Mouse (Mus musculus) embryonic facial prominence, embryonic 15.5 days (tissue): Measurements from ENCODE around the gene Foxd3. TPM values are rescaled to one million over a fixed set of nuclear protein-coding genes. Genes with fewer than 3 reads are reported as not detected.

Experiments
- ATAC-seq: fragments of 200-750 bp; cut with Nextera tagmentation; 2 replicates; pipeline ENCODE4 v1.8.0; 2017; ENCODE audit warnings: low read depth, moderate TSS enrichment; ENCODE audit not compliant: insufficient number of reproducible peaks, low FRiP score, low TSS enrichment
- H3K27ac ChIP-seq: fragments of 300-500 bp; sonication (generic); replicated peaks from 2 replicates; pipeline ENCODE4 v1.5.1; 2015; ENCODE audit warnings: mild to moderate bottlenecking, inconsistent platforms
- H3K27me3 ChIP-seq: fragments of 300-500 bp; sonication (generic); 2 replicates; pipeline ENCODE4 v1.6.1; 2015; ENCODE audit warnings: inconsistent platforms
- H3K36me3 ChIP-seq: fragments of 300-500 bp; sonication (generic); 2 replicates; pipeline ENCODE4 v1.6.1; 2015; ENCODE audit warnings: mild to moderate bottlenecking, inconsistent platforms
- H3K4me1 ChIP-seq: fragments of 300-500 bp; sonication (generic); 2 replicates; pipeline ENCODE4 v1.6.1; 2015; ENCODE audit warnings: inconsistent platforms
- H3K4me2 ChIP-seq: fragments of 300-500 bp; sonication (generic); replicated peaks from 2 replicates; pipeline ENCODE4 v1.6.1; 2015; ENCODE audit warnings: mild to moderate bottlenecking, inconsistent platforms
- H3K4me3 ChIP-seq: fragments of 300-500 bp; sonication (generic); replicated peaks from 2 replicates; pipeline ENCODE4 v1.5.1; 2015; ENCODE audit warnings: mild to moderate bottlenecking, inconsistent platforms
- H3K9ac ChIP-seq: fragments of 300-500 bp; sonication (generic); 2 replicates; pipeline ENCODE4 v1.6.1; 2015; ENCODE audit warnings: inconsistent platforms
- H3K9me3 ChIP-seq: fragments of 300-500 bp; sonication (generic); replicated peaks from 2 replicates; pipeline ENCODE4 v1.6.1; 2016; ENCODE audit warnings: inconsistent platforms
- WGBS: fragments of 180-500 bp; shearing (Covaris S2); methylation state at CpG from one replicate; pipeline ENCODE4 v1.1.7; 2015; 5-methylcytosine and 5-hydroxymethylcytosine counted together
- polyA plus RNA-seq: library from polyadenylated mRNA; unstranded; fragments of >200 nt; fragmentation: Nextera tagmentation; extraction: Ambion mirVana; gene quantifications from 2 replicates; pipeline ENCODE4 v1.2.1, GENCODE M21; 2015

Gene Foxd3
- polyA plus RNA-seq, 1 experiment from 2014 or later = 1.8 TPM

DNA sequence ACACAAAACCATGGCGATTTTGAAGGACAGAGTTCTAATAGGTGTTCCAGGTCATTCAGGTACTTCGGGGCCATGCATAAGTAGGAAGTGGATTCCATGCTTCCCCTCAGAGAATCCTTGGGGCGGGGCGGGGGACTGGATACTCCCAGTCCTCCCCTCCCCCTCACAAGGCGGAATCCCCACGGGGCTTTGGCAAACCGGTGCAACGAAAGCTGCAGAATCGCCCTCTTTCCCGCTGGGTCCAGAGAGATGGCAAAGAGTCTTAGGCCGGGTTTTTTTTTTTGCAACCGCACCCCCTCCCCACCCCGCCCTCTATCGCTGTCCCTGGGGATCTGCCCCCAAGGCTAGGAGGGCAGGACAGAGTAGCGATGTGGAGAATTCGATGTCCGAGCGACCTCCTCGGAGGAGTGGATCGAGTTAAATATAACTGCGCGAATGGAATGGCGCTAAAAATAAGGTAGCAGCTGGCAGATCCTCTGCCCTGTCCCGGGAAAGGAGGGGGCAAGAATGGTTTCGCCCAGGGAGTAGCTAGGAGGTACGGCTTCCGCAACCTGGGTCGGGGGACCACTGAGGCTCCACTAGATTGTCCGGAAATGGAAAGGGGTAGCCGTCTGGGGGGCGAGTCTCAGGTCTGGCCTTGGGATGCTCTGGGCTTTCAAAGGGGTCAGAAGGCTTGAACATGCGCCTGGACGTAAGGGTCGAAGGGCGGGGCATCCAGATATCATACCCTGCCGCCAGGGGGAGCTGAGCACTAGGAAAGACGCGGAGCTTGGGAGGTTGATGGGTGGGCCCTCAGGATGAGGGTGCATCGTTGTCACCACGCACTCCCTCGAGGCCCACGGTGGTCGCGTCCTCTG, 5.8 kb upstream of the Foxd3 start:
- WGBS = 2% methylated on average over 44 of the region's 44 CpGs
- no peaks in the 10 kb centered on the region for H3K36me3 ChIP-seq
- H3K4me3 ChIP-seq = no peak overlapping the region; the same call in 1 of the 2 replicates
- H3K4me1 ChIP-seq = peaks cover 17% of the 10 kb centered on the region
- ATAC-seq = no peak; the same call in 1 of the 2 replicates
- no peak overlapping the region for H3K27ac ChIP-seq
- H3K9me3 ChIP-seq = no peaks in the 10 kb centered on the region
- peak overlapping the region; percentile 43; the same call in 1 of the 2 replicates for H3K4me2 ChIP-seq
- peaks cover 84% of the 10 kb centered on the region for H3K27me3 ChIP-seq
- no peak overlapping the region for H3K9ac ChIP-seq

DNA sequence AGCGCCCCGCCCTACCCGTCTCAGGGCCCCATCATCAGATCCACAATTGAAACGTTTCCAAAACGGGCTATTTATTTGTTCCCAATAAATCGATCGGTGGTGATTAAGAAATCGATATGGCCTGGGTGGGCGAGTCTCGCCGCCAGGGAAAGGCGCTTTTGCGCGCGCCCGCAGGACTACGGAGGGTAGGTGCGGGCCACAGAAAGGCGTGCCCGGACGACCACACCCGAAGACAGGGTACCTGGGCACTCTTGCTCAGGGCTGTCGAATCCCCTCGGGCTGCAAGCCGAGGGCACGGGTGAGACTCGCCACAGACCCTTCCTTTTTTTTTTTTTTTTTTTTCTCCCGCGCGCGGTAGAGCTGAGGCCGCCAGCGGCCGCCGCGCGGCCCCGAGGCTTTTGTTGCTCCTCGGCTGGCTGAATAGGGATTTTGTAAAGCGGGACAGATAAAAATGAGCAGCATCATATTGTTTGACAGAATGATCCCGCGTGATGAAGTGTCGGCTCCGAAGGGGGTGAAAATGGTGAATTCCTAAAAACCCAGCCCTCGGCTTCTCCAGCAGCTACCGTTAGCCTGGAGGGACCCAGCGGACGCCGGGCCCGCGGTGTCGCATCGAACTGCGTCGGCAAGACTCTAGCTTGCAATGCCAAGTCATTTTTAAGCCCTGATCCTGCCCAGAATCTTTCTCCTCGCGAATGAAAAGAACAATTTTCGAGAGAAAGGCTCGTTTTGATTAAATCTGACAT, 5.0 kb upstream of the Foxd3 start:
- H3K27me3 ChIP-seq = peaks cover 93% of the 10 kb centered on the region
- peak overlapping the region; percentile 43 for H3K4me2 ChIP-seq
- no peak overlapping the region for H3K27ac ChIP-seq
- WGBS = 2% methylated on average over 57 of the region's 59 CpGs
- no peaks in the 10 kb centered on the region for H3K36me3 ChIP-seq
- peak overlapping the region; percentile 27 for H3K4me3 ChIP-seq
- ATAC-seq = no peak
- peaks cover 22% of the 10 kb centered on the region for H3K4me1 ChIP-seq
- H3K9me3 ChIP-seq = no peaks in the 10 kb centered on the region
- no peak overlapping the region for H3K9ac ChIP-seq

DNA sequence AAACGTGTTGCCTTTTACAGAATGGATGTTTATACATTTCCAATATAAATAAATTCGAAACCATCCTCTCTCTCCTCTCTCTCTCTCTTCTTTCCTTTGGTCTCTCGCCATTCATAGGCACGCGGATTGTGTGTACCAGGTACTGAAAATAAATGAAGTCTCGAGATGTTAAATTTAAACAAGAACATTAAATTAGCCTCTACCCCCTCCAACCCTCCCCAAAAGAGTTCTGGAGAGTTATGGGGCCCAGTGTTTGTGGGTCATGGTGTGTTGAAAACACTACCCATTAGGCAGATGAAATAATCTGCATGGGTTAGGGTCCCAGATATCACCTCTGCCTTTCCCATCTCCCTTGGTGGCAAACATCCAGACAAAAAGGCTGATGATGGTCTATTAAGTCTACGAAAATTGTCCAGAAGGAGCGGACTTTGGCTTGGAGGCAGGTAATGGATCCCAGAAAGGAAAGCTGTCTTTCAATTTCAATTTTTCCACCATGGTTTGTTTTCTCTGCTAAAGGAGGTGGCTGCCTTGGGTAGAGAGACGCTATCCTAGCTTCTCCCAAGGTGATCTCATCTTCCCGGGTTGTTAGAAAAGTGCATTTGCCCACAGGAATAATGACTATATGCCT, 4.2 kb upstream of the Foxd3 start:
- Histone ChIP-seq H3K4me2 (no peak overlapping the region), H3K9ac (no peak overlapping the region), H3K4me3 (no peak overlapping the region), H3K36me3 (no peaks in the 10 kb centered on the region), H3K27ac (no peak overlapping the region), H3K4me1 (peaks cover 30% of the 10 kb centered on the region), H3K9me3 (no peaks in the 10 kb centered on the region), H3K27me3 (peaks cover 93% of the 10 kb centered on the region)
- no peak for ATAC-seq
- 13% methylated on average over 10 of the region's 10 CpGs for WGBS

DNA sequence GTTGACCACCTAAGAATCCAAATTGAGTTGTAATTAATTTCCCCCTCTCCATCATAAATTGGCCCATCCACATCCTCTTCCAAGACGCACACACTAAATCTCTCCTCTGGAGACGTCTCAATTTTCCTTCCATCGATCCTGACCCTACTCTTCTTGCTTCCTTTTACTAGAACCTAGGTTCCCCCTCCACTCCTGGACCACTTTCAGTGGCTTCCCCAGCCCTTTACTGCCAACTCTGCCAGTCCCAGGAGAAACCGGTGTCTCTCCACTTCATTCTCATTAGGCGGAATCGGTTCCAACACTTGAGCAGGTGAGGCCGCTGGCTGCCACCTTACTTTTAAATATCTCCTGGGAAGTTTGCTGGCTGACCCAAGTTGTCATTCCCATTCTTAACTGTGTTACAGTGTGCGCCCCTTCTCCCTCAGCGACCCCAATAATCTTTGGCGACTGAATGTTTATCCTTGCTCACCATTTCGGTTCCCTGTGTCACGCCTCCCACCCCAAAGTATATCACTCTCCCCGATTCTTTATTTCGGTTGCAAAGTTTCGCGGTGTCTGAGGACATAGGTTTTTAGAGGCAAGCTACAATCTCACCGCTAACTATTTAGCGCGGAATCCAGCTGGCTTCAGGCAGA, 3.4 kb upstream of the Foxd3 start:
- Histone ChIP-seq H3K4me3 (no peak overlapping the region), H3K4me2 (no peak overlapping the region), H3K27me3 (peaks cover 97% of the 10 kb centered on the region), H3K36me3 (no peaks in the 10 kb centered on the region), H3K4me1 (peaks cover 38% of the 10 kb centered on the region), H3K27ac (no peak overlapping the region), H3K9me3 (no peaks in the 10 kb centered on the region), H3K9ac (no peak overlapping the region)
- ATAC-seq = no peak
- 2% methylated on average over 19 of the region's 19 CpGs for WGBS

DNA sequence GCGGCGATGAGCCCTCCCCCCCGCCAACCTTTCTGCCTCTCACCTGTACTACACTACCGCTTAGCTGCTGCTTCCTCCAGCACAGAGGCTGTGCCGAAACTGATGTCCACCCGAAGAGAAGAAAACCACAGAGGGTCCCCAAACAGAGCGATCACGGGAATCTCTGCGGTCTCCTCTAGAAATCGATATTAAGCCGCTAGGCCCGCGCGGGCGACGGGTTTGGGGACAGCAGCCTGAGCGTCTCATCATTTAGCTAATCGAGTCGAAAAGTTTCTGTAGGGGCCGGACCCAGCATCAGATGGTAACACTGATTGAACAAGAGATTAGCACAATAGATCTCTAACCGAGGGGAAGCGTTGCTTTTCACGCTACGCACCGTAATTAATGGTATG, 2.9 kb upstream of the Foxd3 start:
- no peak overlapping the region for H3K27ac ChIP-seq
- H3K27me3 ChIP-seq = peaks cover 98% of the 10 kb centered on the region
- peaks cover 42% of the 10 kb centered on the region for H3K4me1 ChIP-seq
- H3K4me3 ChIP-seq = no peak overlapping the region; the same call in 1 of the 2 replicates
- 1% methylated on average over 25 of the region's 25 CpGs for WGBS
- no peaks in the 10 kb centered on the region for H3K9me3 ChIP-seq
- no peak overlapping the region for H3K9ac ChIP-seq
- no peak for ATAC-seq
- H3K4me2 ChIP-seq = no peak overlapping the region
- H3K36me3 ChIP-seq = no peaks in the 10 kb centered on the region

DNA sequence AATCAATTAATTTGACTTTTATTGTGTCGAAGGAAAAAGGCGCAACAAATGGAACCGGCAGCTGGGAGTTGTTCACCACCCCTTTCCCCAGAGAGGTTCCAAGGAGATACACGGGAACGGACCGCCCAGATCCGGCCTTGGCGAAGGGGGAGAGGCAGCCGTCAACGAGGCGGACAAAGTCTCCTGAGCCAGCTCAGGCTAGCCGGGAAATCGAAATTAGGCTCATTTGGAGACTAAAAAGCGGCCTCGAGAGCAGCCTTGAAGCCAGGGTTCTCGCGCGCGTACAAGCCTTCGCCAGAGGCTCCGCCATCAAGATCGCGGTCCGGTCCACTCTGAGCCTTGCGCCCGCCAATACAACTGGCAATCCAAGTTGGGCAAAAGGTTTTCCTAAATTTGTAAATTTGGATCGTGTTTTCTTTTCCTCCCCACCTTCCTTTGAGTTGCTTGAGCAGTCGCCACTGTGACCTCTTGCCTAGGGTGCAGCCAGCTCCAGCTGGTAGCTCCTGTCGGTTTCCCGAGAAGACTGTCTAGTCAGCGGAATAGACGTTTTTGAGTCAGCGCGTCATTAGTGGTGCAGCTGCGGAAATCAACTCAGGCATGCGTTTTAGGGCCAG, 2.4 kb upstream of the Foxd3 start:
- H3K27ac ChIP-seq = no peak overlapping the region
- H3K9me3 ChIP-seq = no peaks in the 10 kb centered on the region
- H3K9ac ChIP-seq = no peak overlapping the region
- peak overlapping the region; percentile 24; the same call in 1 of the 2 replicates for H3K4me2 ChIP-seq
- ATAC-seq = no peak
- H3K4me1 ChIP-seq = peaks cover 42% of the 10 kb centered on the region
- no peaks in the 10 kb centered on the region for H3K36me3 ChIP-seq
- peak overlapping the region; percentile 5 for H3K4me3 ChIP-seq
- 1% methylated on average over 36 of the region's 36 CpGs for WGBS
- H3K27me3 ChIP-seq = peaks cover 95% of the 10 kb centered on the region

DNA sequence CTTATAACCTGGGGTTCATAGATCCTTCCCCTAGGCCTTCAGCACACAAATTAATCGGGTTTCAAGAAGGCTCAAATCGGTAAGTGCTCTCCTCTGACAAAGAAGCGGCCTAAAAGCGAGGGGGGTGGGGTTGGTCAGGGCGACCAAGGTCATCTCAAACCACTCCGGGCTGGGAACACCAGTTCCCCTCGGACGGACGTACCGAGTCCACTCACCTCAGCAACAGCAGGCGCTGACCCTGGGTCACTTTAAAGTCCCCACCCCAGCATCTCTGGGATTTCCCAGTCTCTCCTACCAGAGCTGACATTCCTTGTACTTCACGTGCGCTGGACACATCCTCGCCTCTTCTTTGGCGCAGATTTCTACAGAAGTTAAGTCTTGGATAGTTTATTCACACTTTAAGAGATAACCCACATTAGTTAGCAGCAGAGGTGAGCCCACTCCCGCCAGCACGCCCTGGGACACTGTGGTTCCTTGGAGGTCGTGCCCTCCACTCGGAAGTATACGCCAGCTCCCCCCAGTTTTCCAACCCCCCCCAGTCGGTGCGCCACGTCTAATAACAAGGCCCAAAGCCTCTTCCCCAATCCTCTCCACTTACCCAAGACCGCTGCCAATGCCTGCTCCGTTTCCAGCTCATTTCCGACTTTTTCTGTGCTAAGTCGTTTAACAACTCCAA, 1.3 kb upstream of the Foxd3 start:
- Histone ChIP-seq H3K4me2 (no peak overlapping the region), H3K9me3 (no peaks in the 10 kb centered on the region), H3K4me3 (no peak overlapping the region), H3K9ac (no peak overlapping the region), H3K27me3 (peaks cover 94% of the 10 kb centered on the region), H3K36me3 (no peaks in the 10 kb centered on the region), H3K4me1 (peaks cover 42% of the 10 kb centered on the region), H3K27ac (no peak overlapping the region)
- ATAC-seq = no peak
- 2% methylated on average over 27 of the region's 27 CpGs for WGBS

DNA sequence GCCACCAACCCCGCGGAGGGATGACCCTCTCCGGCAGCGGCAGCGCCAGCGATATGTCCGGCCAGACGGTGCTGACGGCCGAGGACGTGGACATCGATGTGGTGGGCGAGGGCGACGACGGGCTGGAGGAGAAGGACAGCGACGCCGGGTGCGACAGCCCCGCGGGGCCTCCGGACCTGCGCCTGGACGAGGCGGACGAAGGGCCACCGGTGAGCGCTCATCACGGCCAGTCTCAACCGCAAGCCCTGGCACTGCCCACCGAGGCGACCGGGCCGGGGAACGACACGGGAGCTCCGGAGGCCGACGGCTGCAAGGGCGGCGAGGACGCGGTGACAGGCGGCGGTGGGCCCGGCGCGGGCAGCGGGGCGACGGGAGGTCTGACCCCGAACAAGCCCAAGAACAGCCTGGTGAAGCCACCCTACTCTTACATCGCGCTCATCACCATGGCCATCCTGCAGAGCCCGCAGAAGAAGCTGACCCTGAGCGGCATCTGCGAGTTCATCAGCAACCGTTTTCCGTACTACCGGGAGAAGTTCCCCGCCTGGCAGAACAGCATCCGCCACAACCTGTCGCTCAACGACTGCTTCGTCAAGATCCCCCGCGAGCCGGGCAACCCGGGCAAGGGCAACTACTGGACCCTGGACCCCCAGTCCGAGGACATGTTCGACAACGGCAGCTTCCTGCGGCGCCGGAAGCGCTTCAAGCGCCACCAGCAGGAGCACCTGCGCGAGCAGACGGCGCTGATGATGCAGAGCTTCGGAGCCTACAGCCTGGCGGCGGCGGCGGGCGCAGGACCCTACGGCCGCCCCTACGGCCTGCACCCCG, 718 bp downstream of the Foxd3 start:
- ATAC-seq = no peak
- H3K36me3 ChIP-seq = no peaks in the 10 kb centered on the region
- peak overlapping the region; percentile 46 for H3K4me2 ChIP-seq
- H3K9me3 ChIP-seq = no peaks in the 10 kb centered on the region
- WGBS = under 1% methylated on average over 88 of the region's 92 CpGs
- peaks cover 37% of the 10 kb centered on the region for H3K4me1 ChIP-seq
- H3K9ac ChIP-seq = no peak overlapping the region
- no peak overlapping the region for H3K27ac ChIP-seq
- H3K27me3 ChIP-seq = peaks cover 92% of the 10 kb centered on the region
- peak overlapping the region; percentile 39 for H3K4me3 ChIP-seq

DNA sequence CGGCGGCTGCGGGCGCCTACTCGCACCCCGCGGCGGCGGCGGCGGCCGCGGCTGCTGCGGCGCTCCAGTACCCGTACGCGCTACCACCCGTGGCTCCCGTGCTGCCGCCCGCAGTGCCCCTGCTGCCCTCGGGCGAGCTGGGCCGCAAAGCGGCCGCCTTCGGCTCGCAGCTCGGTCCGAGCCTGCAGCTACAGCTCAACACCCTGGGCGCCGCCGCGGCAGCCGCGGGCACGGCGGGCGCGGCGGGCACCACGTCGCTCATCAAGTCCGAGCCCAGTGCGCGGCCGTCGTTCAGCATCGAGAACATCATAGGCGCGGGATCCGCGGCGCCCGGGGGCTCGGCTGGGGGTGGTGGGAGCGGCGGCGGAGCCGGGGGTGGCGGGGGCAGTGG, 1.3 kb downstream of the Foxd3 start:
- no peak overlapping the region for H3K27ac ChIP-seq
- H3K4me3 ChIP-seq = peak overlapping the region; percentile 39
- no peak overlapping the region for H3K9ac ChIP-seq
- no peaks in the 10 kb centered on the region for H3K9me3 ChIP-seq
- peaks cover 37% of the 10 kb centered on the region for H3K4me1 ChIP-seq
- H3K36me3 ChIP-seq = no peaks in the 10 kb centered on the region
- peak overlapping the region; percentile 46 for H3K4me2 ChIP-seq
- no peak for ATAC-seq
- peaks cover 92% of the 10 kb centered on the region for H3K27me3 ChIP-seq
- 1% methylated on average over 47 of the region's 62 CpGs for WGBS
